Mouse (Mus musculus): ENCODE measurements around the gene Col16a1.

DNA sequence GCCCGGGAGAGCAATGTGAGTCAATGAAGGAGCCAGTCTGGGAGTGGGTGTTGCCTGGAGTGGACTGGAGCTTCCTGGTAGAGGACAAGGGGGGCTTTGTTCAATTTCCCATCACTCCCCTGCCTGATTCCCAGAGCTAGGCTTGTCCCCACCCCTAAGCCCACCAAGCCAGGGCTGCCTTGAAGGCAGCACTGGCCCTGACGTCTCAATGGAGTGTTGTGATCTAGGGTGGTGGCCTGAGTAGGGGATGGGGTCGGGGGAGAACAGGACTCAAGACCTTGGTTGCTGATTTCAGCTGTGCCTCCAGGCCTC lies 8.3 kb downstream of the Col16a1 start:
- TF ChIP-seq CTCF (IDR thresholded peaks at IDR 0.05; ENCODE audit: low read depth, low read length) (no peak), POLR2A (IDR thresholded peaks at IDR 0.05; ENCODE audit: extremely low read depth, insufficient read depth, low read length) (no peak)

Data from liver, adult 2 months (tissue).